Mouse (Mus musculus): ENCODE data around the gene Supt3. TPM values are rescaled to one million over a fixed set of nuclear protein-coding genes. Genes with fewer than 3 reads are reported as not detected.

Gene Supt3
- polyA plus RNA-seq, 1 experiment from 2014 or later: 24.5 TPM

GRCm38 (mm10) chr17:44842184-44842583 is 65.2 kb downstream of the Supt3 start:
- no peak overlapping the region for H3K27ac ChIP-seq (replicated peaks)
- no peak overlapping the region for H3K4me3 ChIP-seq (replicated peaks)
- WGBS: 87% methylated on average over 4 of the region's 4 CpGs
- ATAC-seq (ENCODE audit: low FRiP score): no peak
- H3K4me2 ChIP-seq: no peak overlapping the region
- no peaks in the 10 kb centered on the region for H3K36me3 ChIP-seq
- no peak overlapping the region for H3K9ac ChIP-seq (replicated peaks)
- H3K27me3 ChIP-seq (replicated peaks): no peaks in the 10 kb centered on the region
- H3K4me1 ChIP-seq: no peaks in the 10 kb centered on the region
- no peaks in the 10 kb centered on the region for H3K9me3 ChIP-seq (replicated peaks)

GRCm38 (mm10) chr17:44863165-44863564 is 86.2 kb downstream of the Supt3 start:
- Histone ChIP-seq H3K9ac (replicated peaks) (no peak overlapping the region), H3K4me2 (no peak overlapping the region), H3K27ac (replicated peaks) (no peak overlapping the region), H3K4me3 (replicated peaks) (no peak overlapping the region), H3K9me3 (replicated peaks) (no peaks in the 10 kb centered on the region), H3K27me3 (replicated peaks) (no peaks in the 10 kb centered on the region), H3K36me3 (no peaks in the 10 kb centered on the region), H3K4me1 (no peaks in the 10 kb centered on the region)
- WGBS: 96% methylated on average over 6 of the region's 6 CpGs
- no peak for ATAC-seq (ENCODE audit: low FRiP score)

- Histone ChIP-seq H3K4me1 (no peaks in the 10 kb centered on the region), H3K4me2 (no peak overlapping the region), H3K36me3 (no peaks in the 10 kb centered on the region), H3K4me3 (replicated peaks) (no peak overlapping the region), H3K27me3 (replicated peaks) (no peaks in the 10 kb centered on the region), H3K9ac (replicated peaks) (no peak overlapping the region), H3K27ac (replicated peaks) (no peak overlapping the region), H3K9me3 (replicated peaks) (0 out of 2 replicates have a peak, but pooled peaks cover 5% of the 10 kb centered on the region)
- ATAC-seq (ENCODE audit: low FRiP score): no peak
- 56% methylated on average over 1 of the region's 1 CpGs for WGBS
Observed at GRCm38 (mm10) chr17:44893592-44893991, 116.6 kb downstream of the Supt3 start.

GRCm38 (mm10) chr17:44943536-44944090 is 166.7 kb downstream of the Supt3 start:
- ATAC-seq (ENCODE audit: low FRiP score): no peak
- Histone ChIP-seq H3K36me3 (no peaks in the 10 kb centered on the region), H3K9me3 (replicated peaks) (no peaks in the 10 kb centered on the region), H3K27me3 (replicated peaks) (no peaks in the 10 kb centered on the region), H3K4me2 (no peak overlapping the region), H3K4me1 (no peaks in the 10 kb centered on the region), H3K27ac (replicated peaks) (no peak overlapping the region), H3K9ac (replicated peaks) (no peak overlapping the region), H3K4me3 (replicated peaks) (no peak overlapping the region)
- WGBS: 46% methylated on average over 4 of the region's 4 CpGs

- no peak overlapping the region for H3K4me2 ChIP-seq
- no peak for ATAC-seq (ENCODE audit: low FRiP score)
- no peaks in the 10 kb centered on the region for H3K9me3 ChIP-seq (replicated peaks)
- no peak overlapping the region for H3K4me3 ChIP-seq (replicated peaks)
- 90% methylated on average over 5 of the region's 5 CpGs for WGBS
- no peak overlapping the region for H3K27ac ChIP-seq (replicated peaks)
- no peaks in the 10 kb centered on the region for H3K36me3 ChIP-seq
- H3K4me1 ChIP-seq: no peaks in the 10 kb centered on the region
- no peak overlapping the region for H3K9ac ChIP-seq (replicated peaks)
- no peaks in the 10 kb centered on the region for H3K27me3 ChIP-seq (replicated peaks)
Observed at GRCm38 (mm10) chr17:44945333-44945732, 168.4 kb downstream of the Supt3 start.

- no peak overlapping the region for H3K4me3 ChIP-seq (replicated peaks)
- H3K4me1 ChIP-seq: no peaks in the 10 kb centered on the region
- H3K27ac ChIP-seq (replicated peaks): no peak overlapping the region
- no peaks in the 10 kb centered on the region for H3K36me3 ChIP-seq
- no peak overlapping the region for H3K4me2 ChIP-seq
- no peak for ATAC-seq (ENCODE audit: low FRiP score)
- over 99% methylated on average over 3 of the region's 3 CpGs for WGBS
- no peaks in the 10 kb centered on the region for H3K27me3 ChIP-seq (replicated peaks)
- no peak overlapping the region for H3K9ac ChIP-seq (replicated peaks)
- H3K9me3 ChIP-seq (replicated peaks): no peaks in the 10 kb centered on the region
Observed at GRCm38 (mm10) chr17:44948321-44948720, 171.4 kb downstream of the Supt3 start.

- no peak overlapping the region for H3K4me2 ChIP-seq
- ATAC-seq (ENCODE audit: low FRiP score): no peak
- H3K4me1 ChIP-seq: no peaks in the 10 kb centered on the region
- 91% methylated on average over 2 of the region's 2 CpGs for WGBS
- H3K27ac ChIP-seq (replicated peaks): no peak overlapping the region
- H3K36me3 ChIP-seq: no peaks in the 10 kb centered on the region
- H3K9ac ChIP-seq (replicated peaks): no peak overlapping the region
- no peaks in the 10 kb centered on the region for H3K9me3 ChIP-seq (replicated peaks)
- no peaks in the 10 kb centered on the region for H3K27me3 ChIP-seq (replicated peaks)
- no peak overlapping the region for H3K4me3 ChIP-seq (replicated peaks)
Observed at GRCm38 (mm10) chr17:44956671-44957070, 179.7 kb downstream of the Supt3 start.

- ATAC-seq (ENCODE audit: low FRiP score): no peak
- H3K27me3 ChIP-seq (replicated peaks): no peaks in the 10 kb centered on the region
- H3K27ac ChIP-seq (replicated peaks): no peak overlapping the region
- no peaks in the 10 kb centered on the region for H3K9me3 ChIP-seq (replicated peaks)
- 59% methylated on average over 6 of the region's 6 CpGs for WGBS
- H3K36me3 ChIP-seq: no peaks in the 10 kb centered on the region
- H3K4me2 ChIP-seq: no peak overlapping the region
- no peaks in the 10 kb centered on the region for H3K4me1 ChIP-seq
- H3K4me3 ChIP-seq (replicated peaks): no peak overlapping the region
- no peak overlapping the region for H3K9ac ChIP-seq (replicated peaks)
Observed at GRCm38 (mm10) chr17:44963051-44963798, 186.3 kb downstream of the Supt3 start.

GRCm38 (mm10) chr17:44967186-44967585 is 190.2 kb downstream of the Supt3 start:
- 61% methylated on average over 1 of the region's 1 CpGs for WGBS
- H3K4me3 ChIP-seq (replicated peaks): no peak overlapping the region
- ATAC-seq (ENCODE audit: low FRiP score): no peak
- H3K9ac ChIP-seq (replicated peaks): no peak overlapping the region
- H3K36me3 ChIP-seq: no peaks in the 10 kb centered on the region
- no peaks in the 10 kb centered on the region for H3K4me1 ChIP-seq
- no peaks in the 10 kb centered on the region for H3K9me3 ChIP-seq (replicated peaks)
- H3K27ac ChIP-seq (replicated peaks): no peak overlapping the region
- no peak overlapping the region for H3K4me2 ChIP-seq
- H3K27me3 ChIP-seq (replicated peaks): no peaks in the 10 kb centered on the region

GRCm38 (mm10) chr17:44970255-44970654 is 193.3 kb downstream of the Supt3 start:
- Histone ChIP-seq H3K4me3 (replicated peaks) (no peak overlapping the region), H3K9ac (replicated peaks) (no peak overlapping the region), H3K27me3 (replicated peaks) (no peaks in the 10 kb centered on the region), H3K36me3 (no peaks in the 10 kb centered on the region), H3K4me2 (no peak overlapping the region), H3K4me1 (no peaks in the 10 kb centered on the region; the same call in 1 of the 2 replicates), H3K27ac (replicated peaks) (no peak overlapping the region), H3K9me3 (replicated peaks) (no peaks in the 10 kb centered on the region)
- WGBS: 91% methylated on average over 3 of the region's 3 CpGs
- ATAC-seq (ENCODE audit: low FRiP score): no peak

GRCm38 (mm10) chr17:44973489-44973888 is 196.5 kb downstream of the Supt3 start:
- Histone ChIP-seq H3K36me3 (no peaks in the 10 kb centered on the region), H3K4me1 (no peaks in the 10 kb centered on the region; the same call in 1 of the 2 replicates), H3K27ac (replicated peaks) (no peak overlapping the region), H3K9me3 (replicated peaks) (no peaks in the 10 kb centered on the region), H3K9ac (replicated peaks) (no peak overlapping the region), H3K4me2 (no peak overlapping the region), H3K27me3 (replicated peaks) (no peaks in the 10 kb centered on the region), H3K4me3 (replicated peaks) (no peak overlapping the region)
- WGBS: 52% methylated on average over 4 of the region's 4 CpGs
- no peak for ATAC-seq (ENCODE audit: low FRiP score)

GRCm38 (mm10) chr17:44977690-44978089 is 200.7 kb downstream of the Supt3 start:
- Histone ChIP-seq H3K4me2 (no peak overlapping the region), H3K36me3 (no peaks in the 10 kb centered on the region), H3K9me3 (replicated peaks) (no peaks in the 10 kb centered on the region), H3K27ac (replicated peaks) (no peak overlapping the region), H3K27me3 (replicated peaks) (no peaks in the 10 kb centered on the region), H3K4me1 (no peaks in the 10 kb centered on the region; the same call in 1 of the 2 replicates), H3K4me3 (replicated peaks) (no peak overlapping the region), H3K9ac (replicated peaks) (no peak overlapping the region)
- 98% methylated on average over 2 of the region's 2 CpGs for WGBS
- ATAC-seq (ENCODE audit: low FRiP score): no peak

All from neural tube, embryonic 15.5 days (tissue).